In genomic region chr4:18410338-18410737, GRCm38 (mm10) we compare ENCODE assay signal across 22 mouse cellular contexts.
"Had no signal": no experiment of that assay in that cellular context is flagged by ENCODE, and none has a peak within 500 bp of the region (broad histone marks: within the 10 kb centered on the region; RNA-seq: fewer than 3 reads in every experiment).

No protein-coding gene starts in this region.

- H3K27ac ChIP-seq: lung, embryonic 15.5 days; macrophage; midbrain, embryonic 10.5 days; midbrain, embryonic 12.5 days; neural tube, embryonic 13.5 days; neural tube, embryonic 15.5 days had no signal

- ATAC-seq: liver, postnatal 0 days; lung, postnatal 0 days; midbrain, embryonic 16.5 days had no signal

- DNase-seq: liver, postnatal 0 days; lung, adult 2 months; lung, postnatal 14 days; lung, postnatal 36 days; midbrain, embryonic 14.5 days; retina, postnatal 1 day; right cerebral cortex, adult 18-20 months; right cerebral cortex, postnatal 25 days; right cerebral cortex, postnatal 4 days; spleen, adult 18-20 months; thymus, adult 2 months; thymus, postnatal 25 days; thymus, postnatal 4 days had no signal

- H3K4me3 ChIP-seq: lung, embryonic 15.5 days; midbrain, embryonic 10.5 days; midbrain, embryonic 12.5 days; myocyte; neural tube, embryonic 13.5 days; neural tube, embryonic 15.5 days had no signal
